ENCODE assay signal across 30 mouse cellular contexts in the genomic region with DNA sequence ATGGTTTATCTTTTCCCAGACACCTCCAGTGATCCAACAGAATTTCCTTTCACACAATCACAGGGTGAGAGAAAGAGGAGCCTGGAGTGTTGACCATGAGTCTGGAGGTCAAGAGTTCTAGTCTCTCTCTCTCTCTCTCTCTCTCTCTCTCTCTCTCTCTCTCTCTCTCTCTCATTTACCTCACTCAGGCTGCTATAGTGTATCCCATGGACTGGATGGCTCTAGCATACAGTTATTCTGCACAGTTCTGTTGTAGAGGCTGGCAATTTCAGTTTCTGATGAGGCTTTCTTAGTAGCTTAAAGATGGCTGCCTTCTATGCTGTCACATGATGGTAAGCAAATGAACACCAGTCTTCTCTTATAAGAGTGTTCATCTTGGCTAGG.
DNase-seq lines count a peak whose midpoint lies in the region; ATAC-seq and TF ChIP-seq lines count a peak whose summit lies in the region.
"Had no signal": no experiment of that assay in that cellular context is flagged by ENCODE, and none has a peak within 500 bp of the region (broad histone marks: within the 10 kb centered on the region; RNA-seq: fewer than 3 reads in every experiment).

No protein-coding gene starts in this region.

- H3K4me3 ChIP-seq in forebrain, embryonic 10.5 days: no peak overlapping the region
- no peak overlapping the region for H3K4me3 ChIP-seq in forebrain, embryonic 13.5 days
- no peak overlapping the region for H3K4me3 ChIP-seq in embryonic facial prominence, embryonic 10.5 days
- no peak overlapping the region for H3K4me3 ChIP-seq in embryonic facial prominence, embryonic 15.5 days (replicated peaks)
- H3K4me3 ChIP-seq in limb, embryonic 14.5 days (replicated peaks; ENCODE audit: low read length): no peak overlapping the region
- no peak overlapping the region for H3K4me3 ChIP-seq in liver, embryonic 11.5 days (ENCODE audit: low read depth, low read length)
- H3K4me3 ChIP-seq: forebrain, embryonic 15.5 days; heart, embryonic 13.5 days; hindbrain, embryonic 10.5 days; hindbrain, embryonic 15.5 days; layer of hippocampus, adult 2 months; midbrain, embryonic 15.5 days; neural tube, embryonic 15.5 days had no signal

- H3K9ac ChIP-seq in forebrain, embryonic 13.5 days: no peak overlapping the region
- no peak overlapping the region for H3K9ac ChIP-seq in embryonic facial prominence, embryonic 15.5 days
- H3K9ac ChIP-seq in limb, embryonic 14.5 days (ENCODE audit: low read depth, low read length, severe bottlenecking): no peak overlapping the region
- H3K9ac ChIP-seq in liver, embryonic 11.5 days (ENCODE audit: low read depth, low read length): no peak overlapping the region
- H3K9ac ChIP-seq: forebrain, embryonic 15.5 days; heart, embryonic 13.5 days; hindbrain, embryonic 15.5 days; liver, embryonic 14.5 days; midbrain, embryonic 15.5 days; neural tube, embryonic 15.5 days had no signal

- no peaks in the 10 kb centered on the region for H3K27me3 ChIP-seq in forebrain, embryonic 10.5 days (ENCODE audit: poor library complexity, severe bottlenecking)
- H3K27me3 ChIP-seq in forebrain, embryonic 13.5 days: no peaks in the 10 kb centered on the region
- no peaks in the 10 kb centered on the region for H3K27me3 ChIP-seq in embryonic facial prominence, embryonic 10.5 days (replicated peaks; ENCODE audit: low read depth, poor library complexity, severe bottlenecking)
- no peaks in the 10 kb centered on the region for H3K27me3 ChIP-seq in embryonic facial prominence, embryonic 15.5 days
- H3K27me3 ChIP-seq in limb, embryonic 14.5 days (ENCODE audit: control insufficient read depth, insufficient read depth, low read length): no peaks in the 10 kb centered on the region
- H3K27me3 ChIP-seq in liver, embryonic 11.5 days (replicated peaks; ENCODE audit: control insufficient read depth, insufficient read depth, low read length): no peaks in the 10 kb centered on the region
- H3K27me3 ChIP-seq: forebrain, embryonic 15.5 days; heart, embryonic 13.5 days; hindbrain, embryonic 15.5 days; midbrain, embryonic 15.5 days; neural tube, embryonic 15.5 days had no signal

- peaks cover 22% of the 10 kb centered on the region; the same call in 1 of the 2 replicates for H3K4me1 ChIP-seq in forebrain, embryonic 10.5 days
- H3K4me1 ChIP-seq in forebrain, embryonic 13.5 days: no peaks in the 10 kb centered on the region
- H3K4me1 ChIP-seq in embryonic facial prominence, embryonic 10.5 days: peaks cover 35% of the 10 kb centered on the region
- H3K4me1 ChIP-seq in embryonic facial prominence, embryonic 15.5 days: peaks cover 20% of the 10 kb centered on the region
- peaks cover 28% of the 10 kb centered on the region for H3K4me1 ChIP-seq in limb, embryonic 14.5 days (ENCODE audit: control insufficient read depth, insufficient read depth, low read length)
- H3K4me1 ChIP-seq in liver, embryonic 11.5 days (replicated peaks; ENCODE audit: control insufficient read depth, insufficient read depth, low read length): no peaks in the 10 kb centered on the region
- H3K4me1 ChIP-seq: forebrain, embryonic 15.5 days; hindbrain, embryonic 15.5 days; midbrain, embryonic 15.5 days; neural tube, embryonic 15.5 days had no signal

- H3K4me2 ChIP-seq in forebrain, embryonic 13.5 days: no peak overlapping the region
- H3K4me2 ChIP-seq in embryonic facial prominence, embryonic 15.5 days (replicated peaks): no peak overlapping the region
- no peak overlapping the region for H3K4me2 ChIP-seq in limb, embryonic 14.5 days (replicated peaks; ENCODE audit: low read depth, low read length, severe bottlenecking)
- H3K4me2 ChIP-seq in liver, embryonic 11.5 days: no peak overlapping the region
- H3K4me2 ChIP-seq: forebrain, embryonic 15.5 days; heart, embryonic 13.5 days; hindbrain, embryonic 15.5 days; midbrain, embryonic 15.5 days; neural tube, embryonic 15.5 days had no signal

- H3K27ac ChIP-seq in forebrain, embryonic 10.5 days: peak overlapping the region; percentile 40; the same call in 1 of the 2 replicates
- H3K27ac ChIP-seq in forebrain, embryonic 13.5 days: no peak overlapping the region
- peak overlapping the region; percentile 83 for H3K27ac ChIP-seq in embryonic facial prominence, embryonic 10.5 days (replicated peaks)
- H3K27ac ChIP-seq in embryonic facial prominence, embryonic 15.5 days (replicated peaks): peak overlapping the region; percentile 51
- H3K27ac ChIP-seq in limb, embryonic 14.5 days (replicated peaks; ENCODE audit: low read depth, low read length): peak overlapping the region; percentile 45; the same call in 1 of the 2 replicates
- no peak overlapping the region for H3K27ac ChIP-seq in liver, embryonic 11.5 days (ENCODE audit: low read depth, low read length)
- H3K27ac ChIP-seq: forebrain, embryonic 15.5 days; heart, embryonic 13.5 days; hindbrain, embryonic 15.5 days; layer of hippocampus, adult 2 months; liver, embryonic 14.5 days; macrophage; midbrain, embryonic 15.5 days; neural tube, embryonic 15.5 days had no signal

- H3K9me3 ChIP-seq in forebrain, embryonic 10.5 days: no peaks in the 10 kb centered on the region
- H3K9me3 ChIP-seq in forebrain, embryonic 13.5 days (replicated peaks): no peaks in the 10 kb centered on the region
- no peaks in the 10 kb centered on the region for H3K9me3 ChIP-seq in embryonic facial prominence, embryonic 10.5 days
- H3K9me3 ChIP-seq in embryonic facial prominence, embryonic 15.5 days (replicated peaks): no peaks in the 10 kb centered on the region
- H3K9me3 ChIP-seq in limb, embryonic 14.5 days (ENCODE audit: control insufficient read depth, low read length): no peaks in the 10 kb centered on the region
- no peaks in the 10 kb centered on the region for H3K9me3 ChIP-seq in liver, embryonic 11.5 days (ENCODE audit: control insufficient read depth, low read length)
- H3K9me3 ChIP-seq: forebrain, embryonic 15.5 days; heart, embryonic 13.5 days; hindbrain, embryonic 10.5 days; hindbrain, embryonic 15.5 days; midbrain, embryonic 15.5 days; neural tube, embryonic 15.5 days had no signal

- no peak for DNase-seq in forebrain, embryonic 10.5 days (ENCODE audit: extremely low spot score, low spot score)
- no peak for DNase-seq in embryonic facial prominence, embryonic 10.5 days (ENCODE audit: low spot score)
- DNase-seq in limb, embryonic 14.5 days (ENCODE audit: low spot score): no peak
- DNase-seq in liver, embryonic 11.5 days (ENCODE audit: low spot score): no peak
- DNase-seq in spleen, adult 18-20 months: no peak
- DNase-seq: adrenal gland, adult 2 months; adrenal gland, postnatal 36 days; cerebellum, adult 2 months; cerebellum, postnatal 14 days; heart, adult 18-20 months; heart, postnatal 14 days; kidney, adult 2 months; kidney, postnatal 36 days; left cerebral cortex, postnatal 4 days; lung, adult 2 months; lung, postnatal 10 days; right cerebral cortex, postnatal 25 days had no signal

- H3K36me3 ChIP-seq in forebrain, embryonic 10.5 days (replicated peaks): no peaks in the 10 kb centered on the region
- H3K36me3 ChIP-seq in forebrain, embryonic 13.5 days (ENCODE audit: poor library complexity, severe bottlenecking): no peaks in the 10 kb centered on the region
- no peaks in the 10 kb centered on the region for H3K36me3 ChIP-seq in embryonic facial prominence, embryonic 10.5 days (replicated peaks)
- H3K36me3 ChIP-seq in embryonic facial prominence, embryonic 15.5 days: no peaks in the 10 kb centered on the region
- no peaks in the 10 kb centered on the region for H3K36me3 ChIP-seq in limb, embryonic 14.5 days (ENCODE audit: control insufficient read depth, insufficient read depth, low read length)
- H3K36me3 ChIP-seq in liver, embryonic 11.5 days (ENCODE audit: control insufficient read depth, insufficient read depth, low read length): no peaks in the 10 kb centered on the region
- H3K36me3 ChIP-seq: forebrain, embryonic 15.5 days; heart, embryonic 13.5 days; hindbrain, embryonic 10.5 days; hindbrain, embryonic 15.5 days; midbrain, embryonic 15.5 days; neural tube, embryonic 15.5 days had no signal

- no peak for TF ChIP-seq POLR2A in limb, embryonic 14.5 days (IDR thresholded peaks at IDR 0.05; ENCODE audit: borderline replicate concordance, extremely low read depth, insufficient read depth, insufficient read length)

- ATAC-seq in forebrain, embryonic 13.5 days: no peak
- ATAC-seq in embryonic facial prominence, embryonic 15.5 days (ENCODE audit: insufficient number of reproducible peaks, low FRiP score, low TSS enrichment, low read depth): no peak
- no peak for ATAC-seq in limb, embryonic 14.5 days (ENCODE audit: low FRiP score, low read depth)
- no peak for ATAC-seq in liver, embryonic 11.5 days (replicated peaks; ENCODE audit: low FRiP score)
- ATAC-seq: activated CD4-positive, CD25-positive, alpha-beta regulatory T cell, adult 4 months; forebrain, embryonic 15.5 days; inflammation-experienced regulatory T-cells, adult 6 months; midbrain, embryonic 15.5 days had no signal

Comparison
In these comparisons a context has a peak if more than half of its experiments do, and no peak if none do; other contexts are left out.
1. H3K27ac ChIP-seq: peak in forebrain, embryonic 10.5 days (single experiment), embryonic facial prominence, embryonic 10.5 days (single experiment), embryonic facial prominence, embryonic 15.5 days (single experiment) and limb, embryonic 14.5 days (single experiment); none in forebrain, embryonic 13.5 days (single experiment) and liver, embryonic 11.5 days (single experiment).